Mouse (Mus musculus) Patski (cell line): ENCODE data around the gene Wwc2. TPM values are rescaled to one million over a fixed set of nuclear protein-coding genes. Genes with fewer than 3 reads are reported as not detected.

Experiments
- ATAC-seq: fragments of 100-300 bp; one replicate; pipeline ENCODE4 v1.8.0; 2021
- CTCF ChIA-PET: fragments of 350-600 bp; sonication (Branson Sonifier 250); formaldehyde crosslinking; loops from one replicate; lab custom pipeline; 2022; ENCODE audit warnings: inconsistent platforms; lab: Charles Lee
- POLR2A ChIA-PET: fragments of 350-600 bp; sonication (Branson Sonifier 250); formaldehyde crosslinking; loops from one replicate; lab custom pipeline; 2022; ENCODE audit warnings: antibody characterized with exemption, inconsistent platforms; lab: Charles Lee
- DNase-seq: peaks from one replicate; pipeline ENCODE4 v3.0.0-alpha.2; 2011; ENCODE audit warnings: low read depth, low spot score
- H3K27me3 ChIP-seq: fragments of 371-371 bp; one replicate; pipeline ENCODE4 v1.5.1; 2021
- CTCF ChIP-seq: fragments of 100-300 bp; IDR thresholded peaks from one replicate; pipeline ENCODE4 v1.5.1; 2021
- in situ Hi-C: fragments of 300-500 bp; cut with MboI; formaldehyde crosslinking; loops from 3 replicates; pipeline ENCODE4 v1.11.1; 2018; ENCODE audit warnings: low pct_unique_long_range_greater_than_20kb, mixed read lengths
- polyA plus RNA-seq: library from polyadenylated mRNA; unstranded; gene quantifications from one replicate; pipeline ENCODE4 v1.2.3, GENCODE M21; 2021

Wwc2 gene
- polyA plus RNA-seq, 1 experiment from 2014 or later = 62.1 TPM

DNA sequence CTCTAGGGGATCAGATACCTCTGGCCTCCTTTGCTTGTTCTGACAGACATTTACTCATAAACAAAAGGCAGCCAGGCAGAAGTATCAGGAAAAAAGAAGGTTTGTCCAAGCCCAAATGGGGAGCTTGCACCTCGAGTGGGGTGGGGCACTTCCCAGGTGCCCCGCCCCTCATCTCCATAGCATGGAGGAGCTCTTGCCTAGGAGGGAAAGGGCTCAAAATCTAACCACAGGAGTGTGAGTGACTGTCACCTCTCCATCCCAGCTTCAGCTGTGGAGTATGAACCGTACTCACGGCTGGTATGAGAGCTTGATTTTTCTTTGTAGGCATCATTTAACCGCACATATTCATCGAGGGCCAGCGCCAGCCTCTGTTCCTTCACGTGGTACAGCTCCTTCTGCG lies 90.4 kb downstream of the Wwc2 start:
- DNase-seq = no peak
- no peak for TF ChIP-seq CTCF
- CTCF ChIA-PET = interaction anchor here (0.7 to 1.2 kb wide), 2 partner anchors 10 to 116 kb away, joined by 3 read pairs; no protein-coding TSS in a partner anchor
- H3K27me3 ChIP-seq = no peaks in the 10 kb centered on the region
- no peak for ATAC-seq
- in situ Hi-C loops = no loop called here
- POLR2A ChIA-PET = no interaction called here

DNA sequence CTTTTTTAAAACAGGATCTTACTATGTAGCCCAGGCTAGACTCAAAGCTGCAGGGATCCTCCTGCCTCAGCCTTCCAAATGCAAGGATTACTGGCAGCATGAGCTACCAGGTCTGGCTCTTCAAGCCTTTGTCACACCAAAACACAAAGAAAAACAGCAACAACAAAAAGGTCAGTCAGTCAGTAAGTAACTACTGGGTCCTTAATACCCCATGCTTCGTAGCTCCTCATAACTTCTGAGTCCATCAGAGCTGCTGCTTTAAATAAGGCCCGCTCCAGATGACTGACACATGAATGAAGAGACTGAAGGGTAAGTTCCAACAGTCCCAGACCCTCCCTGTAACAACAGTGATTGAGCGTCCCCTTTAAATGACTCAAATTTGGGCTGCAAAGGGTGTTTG lies 90.8 kb downstream of the Wwc2 start:
- CTCF ChIA-PET = interaction anchor here (0.7 to 1.2 kb wide), 2 partner anchors 9 to 117 kb away, joined by 3 read pairs; no protein-coding TSS in a partner anchor
- H3K27me3 ChIP-seq = no peaks in the 10 kb centered on the region
- POLR2A ChIA-PET = no interaction called here
- in situ Hi-C loops = no loop called here
- no peak for TF ChIP-seq CTCF
- ATAC-seq = no peak
- DNase-seq = no peak

DNA sequence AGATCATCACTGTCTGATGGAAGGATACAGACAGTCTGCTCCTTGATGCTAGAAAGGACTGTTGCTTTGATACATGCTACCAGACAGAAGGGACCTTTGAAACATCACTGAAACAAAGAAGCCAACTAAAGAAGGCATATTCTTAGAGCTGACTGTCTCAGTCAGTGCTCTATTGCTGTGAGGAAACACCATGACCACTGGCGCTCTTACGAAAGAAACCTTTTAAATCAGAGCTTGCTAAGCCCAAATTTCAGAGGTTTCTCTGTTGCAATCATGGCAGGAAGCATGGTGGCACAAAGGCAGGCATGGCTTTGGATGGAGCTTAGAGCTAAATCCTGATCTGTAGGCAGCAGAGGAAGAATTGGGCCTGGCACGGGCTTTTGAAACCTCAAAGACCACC lies 98.3 kb downstream of the Wwc2 start:
- CTCF ChIA-PET = interaction anchor here (0.9 to 1.0 kb wide), 3 partner anchors 10 to 20 kb away, joined by 3 to 4 read pairs (median 3); no protein-coding TSS in a partner anchor
- TF ChIP-seq CTCF = no peak
- POLR2A ChIA-PET = no interaction called here
- H3K27me3 ChIP-seq = no peaks in the 10 kb centered on the region
- in situ Hi-C loops = no loop called here
- ATAC-seq (no peak), DNase-seq (no peak)

DNA sequence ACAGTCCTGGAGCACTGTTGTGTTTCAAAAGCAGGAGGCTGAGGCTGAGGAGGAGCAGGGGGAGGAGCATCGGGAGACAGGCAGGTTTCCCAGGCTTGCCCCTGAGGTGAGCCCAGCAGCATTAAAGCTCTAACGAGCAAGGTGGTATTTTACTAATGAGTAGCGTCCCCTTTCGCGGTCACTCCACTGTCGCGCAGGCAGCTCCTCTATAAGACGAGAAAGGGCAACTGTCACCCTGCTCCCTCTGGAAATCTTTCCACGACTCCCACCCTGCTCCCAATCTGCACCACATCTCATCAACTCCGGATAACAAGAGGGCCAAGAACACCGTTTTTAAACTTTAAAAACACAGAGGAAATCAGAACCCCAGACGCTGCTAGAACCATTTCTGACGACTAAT lies 99.1 kb downstream of the Wwc2 start:
- DNase-seq = no peak
- no peaks in the 10 kb centered on the region for H3K27me3 ChIP-seq
- ChIA-PET CTCF (interaction anchor here (1.2 kb wide), 1 partner anchor 125 kb away, joined by 3 read pairs; no protein-coding TSS in a partner anchor), POLR2A (no interaction called here)
- no peak for TF ChIP-seq CTCF
- in situ Hi-C loops = no loop called here
- no peak for ATAC-seq

DNA sequence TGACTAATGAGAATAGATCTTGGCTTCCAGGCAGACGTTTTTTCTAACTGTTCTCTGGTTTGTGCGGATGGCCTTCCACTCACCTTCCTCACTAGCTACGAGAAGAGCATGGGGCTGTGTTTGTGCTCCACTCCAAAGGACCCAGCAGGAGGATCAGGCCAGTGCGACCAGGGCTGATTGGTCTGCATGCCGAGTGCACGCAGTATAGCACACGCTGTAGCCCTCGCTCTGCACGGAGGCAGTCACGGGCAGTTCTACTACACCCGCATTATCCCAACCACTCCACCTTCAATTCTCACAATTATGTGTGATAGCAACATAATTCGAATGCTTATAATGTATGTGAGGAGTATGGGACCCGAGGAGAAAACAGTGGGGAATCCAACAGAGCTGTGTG lies 99.9 kb downstream of the Wwc2 start:
- POLR2A ChIA-PET = no interaction called here
- ATAC-seq = no peak
- in situ Hi-C loops = no loop called here
- H3K27me3 ChIP-seq = no peaks in the 10 kb centered on the region
- DNase-seq = no peak
- CTCF ChIA-PET = interaction anchor here (0.8 to 1.5 kb wide), 3 partner anchors 9 to 125 kb away, joined by 3 to 4 read pairs (median 3); no protein-coding TSS in a partner anchor
- no peak for TF ChIP-seq CTCF

DNA sequence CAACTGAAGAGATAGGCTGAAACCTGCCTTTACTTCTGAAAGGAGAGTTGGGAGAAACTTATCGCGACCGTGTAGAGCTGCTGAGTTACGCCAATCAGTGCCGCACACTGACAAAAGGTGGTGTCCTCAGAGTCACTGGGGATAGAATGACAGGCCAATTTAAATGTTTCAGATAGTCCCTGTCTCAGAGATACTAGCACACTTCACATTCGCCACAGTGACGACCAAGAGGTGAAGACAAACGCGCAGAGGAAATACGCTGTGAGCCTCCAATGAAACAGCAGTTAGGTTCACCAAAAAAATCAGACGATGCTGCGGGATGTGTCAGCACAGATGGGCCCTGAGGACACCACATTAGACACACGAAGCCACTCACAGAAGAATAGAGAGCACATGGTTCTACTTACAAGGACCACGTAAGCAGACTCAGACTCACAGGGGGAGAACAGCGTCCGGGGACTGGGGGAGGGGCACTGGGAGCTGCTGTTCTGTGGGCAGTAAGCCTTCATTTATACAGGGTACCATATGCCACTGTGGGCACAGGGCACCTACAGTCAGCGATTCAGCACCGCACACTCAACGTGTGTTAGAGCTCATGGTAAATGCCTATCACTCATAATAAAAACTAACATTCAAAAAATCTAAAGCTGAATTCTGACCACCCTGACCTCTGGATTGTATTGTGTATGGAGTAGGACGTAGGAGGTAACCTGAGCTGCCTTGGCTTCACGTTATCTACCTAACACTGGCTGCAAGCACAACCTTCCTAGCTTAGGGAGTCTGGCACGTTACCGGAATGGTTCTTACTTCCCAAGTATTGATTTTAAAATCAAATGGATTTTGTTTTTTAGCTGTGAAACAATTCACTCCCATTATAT lies 100.5 kb downstream of the Wwc2 start:
- ATAC-seq (no peak), DNase-seq (no peak)
- TF ChIP-seq CTCF = no peak
- no peaks in the 10 kb centered on the region for H3K27me3 ChIP-seq
- ChIA-PET CTCF (interaction anchor here (0.8 to 1.5 kb wide), 3 partner anchors 10 to 126 kb away, joined by 3 to 4 read pairs (median 3); no protein-coding TSS in a partner anchor), POLR2A (no interaction called here)
- in situ Hi-C loops = no loop called here

DNA sequence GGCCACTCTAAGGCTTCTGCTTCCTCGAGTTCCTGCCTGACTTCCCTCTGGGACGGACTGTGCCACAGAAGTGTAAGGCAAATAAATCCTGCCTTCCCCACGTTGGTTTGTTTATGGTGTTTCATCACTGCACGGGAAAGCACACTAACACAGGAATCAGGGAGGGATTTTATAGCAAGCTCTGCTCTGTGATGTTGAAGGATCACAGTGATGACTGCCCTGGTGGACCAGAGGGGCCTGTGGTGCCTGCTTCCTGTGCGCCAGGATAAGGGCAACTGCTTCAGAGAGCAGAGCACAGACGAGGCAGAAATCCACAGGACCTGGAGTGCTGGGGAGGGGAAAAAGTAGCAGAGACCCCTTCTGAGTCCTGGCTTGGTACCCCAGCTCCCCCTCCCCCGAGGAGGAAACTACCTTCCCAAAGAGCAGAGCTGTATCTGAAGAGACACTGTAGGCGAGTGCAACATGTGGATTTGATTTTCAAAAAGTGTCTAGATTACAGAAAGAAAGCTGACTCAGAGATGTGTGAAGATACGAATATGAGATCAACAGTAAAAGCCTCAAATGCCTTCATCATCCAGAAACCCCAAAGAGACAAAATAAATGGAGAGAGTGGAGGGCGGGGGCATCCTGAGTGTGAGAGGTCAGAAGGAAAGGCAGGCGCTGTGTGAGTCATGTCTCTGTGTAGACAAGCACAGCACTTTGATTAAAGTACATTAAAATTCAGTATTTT lies 101.7 kb downstream of the Wwc2 start:
- ChIA-PET POLR2A (no interaction called here), CTCF (interaction anchor here (1.5 kb wide), 1 partner anchor 17 kb away, joined by 4 read pairs; no protein-coding TSS in a partner anchor)
- DNase-seq = no peak
- ATAC-seq = no peak
- in situ Hi-C loops = no loop called here
- TF ChIP-seq CTCF = no peak
- H3K27me3 ChIP-seq = no peaks in the 10 kb centered on the region

DNA sequence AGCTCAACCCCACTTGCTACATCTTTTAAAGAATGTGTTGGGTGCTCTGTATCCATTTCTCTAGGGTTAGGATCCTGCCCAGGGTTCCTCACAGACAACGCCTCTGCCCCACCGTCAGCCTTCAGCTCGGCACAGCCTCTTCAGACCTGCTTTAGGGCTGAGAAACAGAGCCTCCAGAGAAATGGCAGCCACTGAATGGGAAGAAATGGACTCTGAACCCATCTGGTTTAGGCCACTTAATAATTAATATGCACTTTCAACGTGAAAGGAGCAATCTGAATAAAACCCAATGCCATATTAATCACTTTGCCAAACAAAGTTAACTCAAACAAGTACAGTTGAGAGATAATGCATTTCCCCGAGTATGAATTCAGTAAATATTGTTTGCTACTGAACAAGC lies 106.4 kb downstream of the Wwc2 start:
- H3K27me3 ChIP-seq = no peaks in the 10 kb centered on the region
- in situ Hi-C loops = no loop called here
- ATAC-seq (no peak), DNase-seq (no peak)
- ChIA-PET POLR2A (no interaction called here), CTCF (interaction anchor here (0.9 to 1.4 kb wide), 2 partner anchors 12 to 44 kb away, joined by 3 to 4 read pairs; no protein-coding TSS in a partner anchor)
- TF ChIP-seq CTCF = no peak

DNA sequence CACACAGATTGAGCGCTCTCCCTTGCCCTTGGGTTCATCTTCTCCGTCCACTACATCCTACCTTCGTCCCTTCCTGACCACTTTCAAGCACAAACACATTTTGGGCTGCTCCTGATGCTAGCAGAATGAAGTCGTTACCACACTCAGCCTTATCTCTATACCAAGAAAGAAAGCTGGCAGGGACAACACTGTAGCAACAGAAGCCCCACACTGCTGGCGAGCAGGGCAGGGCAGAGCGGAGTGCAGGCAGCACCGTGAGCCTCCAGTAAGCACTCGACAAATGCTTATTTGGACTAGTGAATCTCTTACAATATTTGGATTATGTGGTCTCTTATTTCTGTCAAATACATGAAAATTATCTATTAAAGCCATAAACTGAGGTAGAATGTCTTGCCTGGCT lies 107.0 kb downstream of the Wwc2 start:
- POLR2A ChIA-PET = no interaction called here
- ATAC-seq (no peak), DNase-seq (no peak)
- CTCF ChIA-PET = interaction anchor here (1.4 kb wide), 1 partner anchor 45 kb away, joined by 4 read pairs; no protein-coding TSS in a partner anchor
- in situ Hi-C loops = no loop called here
- no peak for TF ChIP-seq CTCF
- H3K27me3 ChIP-seq = no peaks in the 10 kb centered on the region

DNA sequence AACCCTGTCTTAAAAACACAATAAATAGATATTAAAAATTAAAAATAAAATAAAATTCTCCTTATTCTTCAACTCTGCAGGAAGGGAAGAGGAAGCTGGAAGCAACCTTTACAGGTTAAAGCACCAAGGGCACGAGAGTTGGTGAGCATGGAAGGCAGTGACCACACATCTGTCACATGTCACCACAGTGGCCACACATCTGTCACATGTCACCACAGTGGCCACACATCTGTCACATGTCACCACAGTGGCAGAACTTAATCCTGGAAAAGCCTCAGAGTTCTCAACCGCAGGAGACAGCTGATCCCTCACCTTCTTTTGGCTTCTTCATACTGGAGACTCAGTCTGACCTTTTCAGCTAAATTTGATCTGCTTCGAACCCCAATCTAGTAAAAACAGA lies 112.2 kb downstream of the Wwc2 start:
- in situ Hi-C loops = no loop called here
- no peaks in the 10 kb centered on the region for H3K27me3 ChIP-seq
- no peak for DNase-seq
- no peak for ATAC-seq
- CTCF ChIA-PET = no interaction called here
- POLR2A ChIA-PET = interaction anchor here (0.6 kb wide), 1 partner anchor 41 kb away, joined by 6 read pairs; no protein-coding TSS in a partner anchor
- TF ChIP-seq CTCF = no peak
